19 mouse cellular contexts compared by ENCODE assay signal in the genomic region with DNA sequence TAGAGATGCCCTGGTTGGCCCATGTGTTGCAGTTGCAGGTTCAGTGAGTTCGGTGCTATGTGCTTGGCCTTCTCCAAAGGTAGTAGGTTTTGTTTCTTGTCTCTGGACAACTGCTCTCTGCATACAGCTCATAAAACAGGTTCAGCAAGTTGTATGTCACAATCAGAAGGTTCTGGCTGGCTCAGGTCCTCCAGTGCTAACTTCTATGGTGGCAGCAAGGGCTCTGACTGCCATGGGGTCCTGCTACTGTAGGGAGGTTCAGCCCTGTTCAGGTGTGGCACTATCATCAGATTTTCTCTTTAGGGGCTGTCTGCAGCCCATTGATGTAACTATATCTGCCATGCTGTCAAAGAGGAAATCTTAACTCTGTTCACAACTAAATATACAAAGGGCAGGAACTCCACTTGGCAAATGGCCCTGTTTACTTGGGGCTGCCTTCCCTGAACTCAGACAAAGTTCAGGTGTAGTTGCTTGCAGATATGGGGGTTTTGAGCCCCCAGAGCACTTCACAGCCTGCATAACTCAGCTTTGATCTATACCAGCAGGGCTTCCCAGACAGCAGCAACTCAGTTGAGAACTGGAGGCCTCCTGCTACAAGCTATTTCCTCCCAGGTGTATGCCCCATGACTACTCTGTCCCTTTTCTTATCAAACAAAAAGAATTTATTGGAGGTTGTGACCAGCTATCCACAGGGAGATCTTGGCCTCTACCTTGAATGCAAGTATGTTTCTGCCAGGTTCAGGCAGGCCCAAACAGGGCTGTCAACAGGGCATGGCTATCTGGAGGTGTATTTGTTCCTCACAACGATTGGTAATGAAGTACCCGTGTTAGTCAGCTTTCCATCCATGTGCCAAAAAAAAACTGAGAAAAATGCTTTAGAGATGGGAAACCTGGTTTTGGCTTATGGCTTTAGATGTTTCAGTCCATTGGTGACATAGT. TPM values are rescaled to one million over a fixed set of nuclear protein-coding genes. Genes with fewer than 3 reads are reported as not detected.
DNase-seq lines count a peak whose midpoint lies in the region; ATAC-seq and TF ChIP-seq lines count a peak whose summit lies in the region.
"Had no signal": no experiment of that assay in that cellular context is flagged by ENCODE, and none has a peak within 500 bp of the region (broad histone marks: within the 10 kb centered on the region; RNA-seq: fewer than 3 reads in every experiment).

No protein-coding gene starts in this region.

- no peak for ATAC-seq in kidney, embryonic 14.5 days (ENCODE audit: low FRiP score, low TSS enrichment)
- ATAC-seq: forebrain, embryonic 16.5 days; hindbrain, postnatal 0 days had no signal

- DNase-seq in kidney, adult 2 months = peak; percentile 20
- peak; percentile 53 to 58 for DNase-seq in urinary bladder, postnatal 36 days (ENCODE audit: low spot score in 2 of 2)
- DNase-seq in urinary bladder, postnatal 10 days (ENCODE audit: low spot score) = no peak
- peak; percentile 67 for DNase-seq in lung, postnatal 25 days (ENCODE audit: low spot score)
- no peak for DNase-seq in layer of hippocampus, postnatal 10 days (ENCODE audit: low spot score in 2 of 2)
- DNase-seq in right cerebral cortex, adult 18-20 months = no peak
- DNase-seq in layer of hippocampus, adult 11-12 months (ENCODE audit: low spot score) = no peak
- DNase-seq: adrenal gland, postnatal 36 days; cerebellum, adult 9-11 months; embryo, embryonic 11 days; gastrocnemius, postnatal 10 days; liver, embryonic 13.5 days; right cerebral cortex, postnatal 4 days had no signal

- no peak overlapping the region for H3K4me3 ChIP-seq in kidney, adult 2 months (ENCODE audit: insufficient read depth, low read depth, low read length)
- no peak overlapping the region for H3K4me3 ChIP-seq in kidney, embryonic 14.5 days (ENCODE audit: low read length)
- H3K4me3 ChIP-seq: erythroblast, embryonic 14.5 days; heart, embryonic 10.5 days; liver, embryonic 13.5 days had no signal

- WGBS in kidney, adult 2 months = 69% methylated on average over 3 of the region's 3 CpGs
- 78% methylated on average over 3 of the region's 3 CpGs for whole genome bisulfite sequencing in kidney, embryonic 14.5 days

- TF ChIP-seq POLR2A in kidney, adult 2 months (IDR thresholded peaks at IDR 0.05; ENCODE audit: low read depth, low read length) = no peak

- no peaks in the 10 kb centered on the region for H3K36me3 ChIP-seq in kidney, adult 2 months (ENCODE audit: control insufficient read depth, insufficient read depth, low read length)
- H3K36me3 ChIP-seq in kidney, embryonic 14.5 days (ENCODE audit: control insufficient read depth, insufficient read depth, low read length) = no peaks in the 10 kb centered on the region
- H3K36me3 ChIP-seq: heart, embryonic 10.5 days; liver, embryonic 13.5 days had no signal

- H3K4me1 ChIP-seq in kidney, adult 2 months (ENCODE audit: control insufficient read depth, insufficient read depth, low read length) = peaks cover 5% of the 10 kb centered on the region; the same call in 1 of the 2 replicates
- H3K4me1 ChIP-seq in kidney, embryonic 14.5 days (ENCODE audit: control insufficient read depth, insufficient read depth, low read length) = no peaks in the 10 kb centered on the region
- H3K4me1 ChIP-seq: heart, embryonic 10.5 days; liver, embryonic 13.5 days had no signal

- H3K27me3 ChIP-seq in kidney, adult 2 months (replicated peaks; ENCODE audit: control insufficient read depth, insufficient read depth, low read length) = no peaks in the 10 kb centered on the region
- no peaks in the 10 kb centered on the region for H3K27me3 ChIP-seq in kidney, embryonic 14.5 days (ENCODE audit: control insufficient read depth, insufficient read depth, low read length)
- H3K27me3 ChIP-seq: liver, embryonic 13.5 days had no signal

- H3K9ac ChIP-seq in kidney, embryonic 14.5 days (ENCODE audit: low read depth, low read length) = no peak overlapping the region
- H3K9ac ChIP-seq: liver, embryonic 13.5 days had no signal

- H3K9me3 ChIP-seq in kidney, embryonic 14.5 days (ENCODE audit: control insufficient read depth, low read length) = no peaks in the 10 kb centered on the region
- H3K9me3 ChIP-seq: heart, embryonic 10.5 days; liver, embryonic 13.5 days had no signal

- no peak overlapping the region for H3K27ac ChIP-seq in kidney, adult 2 months (ENCODE audit: insufficient read depth, low read depth, low read length)
- no peak overlapping the region for H3K27ac ChIP-seq in kidney, embryonic 14.5 days (ENCODE audit: low read depth, low read length)
- H3K27ac ChIP-seq: heart, embryonic 10.5 days; hindbrain, postnatal 0 days; liver, embryonic 13.5 days had no signal

- no peak for TF ChIP-seq CTCF in kidney, adult 2 months (conservative IDR thresholded peaks at IDR 0.05; ENCODE audit: insufficient read depth, insufficient read length, low read depth, low read length)

- H3K4me2 ChIP-seq in kidney, embryonic 14.5 days (replicated peaks; ENCODE audit: low read depth, low read length) = no peak overlapping the region
- H3K4me2 ChIP-seq: liver, embryonic 13.5 days had no signal

RNA-seq across cellular contexts. Expression of gene Shh, which starts 28.9 kb away (rescaled TPM):
- polyA plus RNA-seq in kidney, adult 2 months (2012; rRNA removed) = 0.69 and 1.1 TPM in 2 replicates
- 0.50 and 0.99 TPM in 2 replicates for polyA plus RNA-seq in kidney, embryonic 14.5 days (2014; fragmentation: Nextera tagmentation; extraction: Ambion mirVana)
- 1 to 10 TPM in 1 of 2 experiments, under 1 TPM in 1; 0.94 to 1.1 TPM for total RNA-seq in layer of hippocampus, postnatal 10 days (2021)
- total RNA-seq: gastrocnemius, postnatal 10 days; heart, postnatal 25 days had no signal
- polyA plus RNA-seq: liver, embryonic 13.5 days had no signal

Comparison
In these comparisons a context has a peak if more than half of its experiments do, and no peak if none do; other contexts are left out.
1. DNase-seq: peak in kidney, adult 2 months (single experiment), urinary bladder, postnatal 36 days (2 of 2) and lung, postnatal 25 days (single experiment); none in urinary bladder, postnatal 10 days (single experiment), layer of hippocampus, postnatal 10 days (0 of 2), right cerebral cortex, adult 18-20 months (single experiment) and layer of hippocampus, adult 11-12 months (single experiment).